In genomic region chr4:142188501-142188900, GRCm38 (mm10) we compare ENCODE assay signal across 13 mouse cellular contexts.
"Had no signal": no experiment of that assay in that cellular context is flagged by ENCODE, and none has a peak within 500 bp of the region (broad histone marks: within the 10 kb centered on the region; RNA-seq: fewer than 3 reads in every experiment).

No protein-coding gene starts in this region.

- H3K4me2 ChIP-seq: limb, embryonic 13.5 days; liver, embryonic 13.5 days had no signal

- H3K9me3 ChIP-seq: limb, embryonic 10.5 days; liver, embryonic 13.5 days had no signal

- H3K9ac ChIP-seq: limb, embryonic 13.5 days; liver, embryonic 13.5 days had no signal

- H3K4me3 ChIP-seq: limb, embryonic 10.5 days; limb, embryonic 13.5 days; liver, embryonic 13.5 days had no signal

- ATAC-seq: intestine, postnatal 0 days had no signal

- H3K27me3 ChIP-seq: limb, embryonic 13.5 days; liver, embryonic 13.5 days had no signal

- H3K36me3 ChIP-seq: liver, embryonic 13.5 days had no signal

- H3K27ac ChIP-seq: kidney, postnatal 0 days; limb, embryonic 10.5 days; limb, embryonic 13.5 days; liver, embryonic 13.5 days had no signal

- DNase-seq: kidney, adult 2 months; kidney, postnatal 25 days; liver; liver, embryonic 13.5 days; lung, adult 2 months; lung, postnatal 14 days; lung, postnatal 4 days; thymus, adult 18-20 months; thymus, postnatal 36 days had no signal
